Mouse (Mus musculus) megakaryocyte-erythroid progenitor cell, adult 5-6 weeks (primary cell): ENCODE measurements around the gene Msh4. TPM values are rescaled to one million over a fixed set of nuclear protein-coding genes. Genes with fewer than 3 reads are reported as not detected.

Experiments
- ATAC-seq: replicated peaks from 2 replicates; pipeline ENCODE4 v1.8.0; 2016; ENCODE audit warnings: mild to moderate bottlenecking, inconsistent platforms; ENCODE audit not compliant: severe bottlenecking, poor library complexity, low FRiP score, low TSS enrichment
- total RNA-seq, 2 experiments: library from RNA; stranded (forward) in 1 of 2; stranded (reverse) in 1 of 2; fragments of 200-1000, 215-1000 nt in 1 of 2; fragments of >200 nt in 1 of 2; fragmentation: Nextera tagmentation in 1 of 2; gene quantifications; 2 replicates each; pipeline ENCODE4 v1.2.3; 2014 to 2017

Msh4 gene
- total RNA-seq, 2 experiments from 2014 or later: 0.17 TPM; not detected in 1

DNA sequence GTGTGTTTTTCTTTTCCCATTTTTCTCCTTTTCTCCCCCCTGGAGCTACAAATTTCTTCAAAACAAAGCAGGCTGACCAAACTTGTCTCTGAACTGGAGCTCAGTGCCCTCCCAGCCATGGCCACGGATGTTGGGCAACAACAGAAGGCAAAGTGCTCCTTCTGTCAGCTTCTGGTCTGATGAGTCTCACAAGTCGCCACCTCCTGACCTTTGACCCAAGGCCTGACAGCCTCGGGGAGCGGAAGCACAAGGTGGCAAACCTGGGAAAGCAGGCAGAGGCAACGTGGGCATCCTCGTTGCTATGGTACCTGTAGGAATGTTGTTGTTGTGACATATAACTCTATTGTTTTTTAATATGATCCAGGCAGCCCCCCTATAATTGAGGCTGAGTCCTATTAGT is 79.3 kb downstream of the Msh4 start:
- no peak for ATAC-seq

GRCm38 (mm10) chr3:153825197-153825596 is 80.7 kb downstream of the Msh4 start:
- ATAC-seq: no peak

GRCm38 (mm10) chr3:153823671-153824515 is 82.0 kb downstream of the Msh4 start:
- ATAC-seq: peak; percentile 43; the same call in 1 of the 2 replicates

GRCm38 (mm10) chr3:153819438-153819837 is 86.5 kb downstream of the Msh4 start:
- no peak for ATAC-seq

DNA sequence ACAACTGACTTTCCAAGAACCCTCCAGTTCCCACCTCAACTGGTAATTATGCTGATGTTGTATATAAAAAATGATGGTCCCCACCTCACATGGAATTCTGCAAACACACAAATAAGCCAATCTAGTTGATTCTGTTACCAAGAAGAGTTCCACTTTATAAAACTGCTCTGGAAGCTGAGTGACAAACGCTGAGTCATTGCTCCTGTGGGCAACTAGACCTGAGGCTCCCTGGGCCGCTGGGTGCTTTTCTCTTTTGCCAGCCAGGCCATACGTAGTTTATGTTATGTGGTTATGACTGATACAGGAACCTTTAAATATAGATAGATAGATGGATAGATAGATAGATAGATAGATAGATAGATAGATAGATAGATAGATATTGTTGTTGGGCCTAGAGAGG is 87.2 kb downstream of the Msh4 start:
- ATAC-seq: 0 out of 2 replicates have a peak, but pooled peaks have one; percentile 43

GRCm38 (mm10) chr3:153817376-153817890 is 88.5 kb downstream of the Msh4 start:
- ATAC-seq: no peak

DNA sequence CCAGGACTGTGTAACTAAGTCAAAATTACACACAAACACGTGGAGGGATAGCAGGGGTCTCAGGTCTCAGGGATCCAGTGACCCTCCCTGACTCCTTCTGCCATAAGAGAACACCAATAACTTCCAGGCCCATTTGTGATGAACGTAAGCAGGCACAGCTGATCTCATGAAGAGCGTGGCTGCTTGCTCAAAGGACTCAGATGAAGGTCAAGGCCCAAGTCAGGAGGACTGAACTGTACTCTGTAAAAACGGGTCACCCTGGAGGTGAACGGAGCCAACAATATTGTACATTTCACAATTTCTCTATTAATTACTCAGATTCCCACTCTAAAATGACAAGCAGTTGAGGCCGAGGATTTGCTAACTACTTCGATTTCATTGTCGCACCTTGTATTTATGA is 91.9 kb downstream of the Msh4 start:
- ATAC-seq: no peak

DNA sequence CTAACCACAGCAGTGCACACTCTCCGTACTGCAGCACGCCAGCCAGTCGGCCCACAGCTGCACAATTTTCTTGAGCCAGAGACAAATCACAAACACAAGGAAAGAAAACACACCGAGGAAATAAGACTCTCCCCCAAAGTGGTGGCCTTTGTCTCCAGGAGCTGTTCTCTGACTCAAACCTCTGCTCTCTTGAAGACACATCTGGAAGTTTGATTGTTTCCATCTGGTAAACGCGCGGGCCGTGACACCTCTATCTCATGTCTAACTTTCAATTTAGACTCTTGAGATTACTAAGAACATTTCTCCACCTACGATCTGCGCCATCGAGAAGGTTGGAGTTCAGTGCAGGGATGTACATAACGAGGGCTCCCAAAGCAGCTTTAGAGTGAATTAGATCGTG is 97.5 kb downstream of the Msh4 start:
- no peak for ATAC-seq

- ATAC-seq: peak; percentile 59
Measured at GRCm38 (mm10) chr3:153807444-153808149, 98.3 kb downstream of the Msh4 start.

Other genes with a start within 250 kb of the Msh4 start
- 19.6 and 26.5 TPM in 2 replicates for gene St6galnac3, start 181.0 kb downstream of the Msh4 start, total RNA-seq (2014; fragmentation: Nextera tagmentation)
- 4.0 and 17.2 TPM in 2 replicates for gene St6galnac3, start 181.0 kb downstream of the Msh4 start, total RNA-seq (2017)
- 11.2 and 12.2 TPM in 2 replicates for gene Asb17, start 61.9 kb downstream of the Msh4 start, total RNA-seq (2014; fragmentation: Nextera tagmentation)
- 3.7 and 4.2 TPM in 2 replicates for gene Asb17, start 61.9 kb downstream of the Msh4 start, total RNA-seq (2017)
- gene Rabggtb, start 6.9 kb upstream of the Msh4 start, total RNA-seq (2014; fragmentation: Nextera tagmentation): 211 and 271 TPM in 2 replicates
- gene Rabggtb, start 6.9 kb upstream of the Msh4 start, total RNA-seq (2017): 274 and 354 TPM in 2 replicates
- gene Acadm, start 38.5 kb upstream of the Msh4 start, total RNA-seq (2014; fragmentation: Nextera tagmentation): 69.9 and 82.5 TPM in 2 replicates
- gene Acadm, start 38.5 kb upstream of the Msh4 start, total RNA-seq (2017): 201 and 332 TPM in 2 replicates
- gene Slc44a5, start 67.3 kb upstream of the Msh4 start, total RNA-seq (2014; fragmentation: Nextera tagmentation): not detected in 2 replicates
- gene Slc44a5, start 67.3 kb upstream of the Msh4 start, total RNA-seq (2017): 0.28 TPM in 1 of 2 replicates, not detected in the other